Mouse (Mus musculus): ENCODE measurements around the gene Cpsf4.
"Not testable (repeated sequence)": the region's sequence is repeated elsewhere in the genome, so short reads cannot be mapped to it uniquely, and the experiment has no call there.

The Cpsf4 gene

GRCm38 (mm10) chr5:145166536-145167305 lies at the start of gene Cpsf4, which contains the start of gene Ptcd1:
TSS of gene Cpsf4 (plus strand) at chr5:145167213.
TSS of gene Ptcd1 (minus strand) at chr5:145167108.
- DNase-seq (ENCODE audit: low spot score in 2 of 2) = peak; percentile 98 to 100

GRCm38 (mm10) chr5:145118005-145118404 lies 49.0 kb upstream of the Cpsf4 start:
- no peak for DNase-seq (ENCODE audit: low spot score in 2 of 2)

GRCm38 (mm10) chr5:145118461-145118860 lies 48.6 kb upstream of the Cpsf4 start:
- DNase-seq (ENCODE audit: low spot score in 2 of 2) = no peak

GRCm38 (mm10) chr5:145119385-145119784 lies 47.6 kb upstream of the Cpsf4 start:
- no peak for DNase-seq (ENCODE audit: low spot score in 2 of 2)

- no peak for DNase-seq (ENCODE audit: low spot score in 2 of 2)
These were observed 46.1 kb upstream of the Cpsf4 start for GRCm38 (mm10) chr5:145120921-145121320.

GRCm38 (mm10) chr5:145123396-145123795 lies 43.6 kb upstream of the Cpsf4 start:
- no peak for DNase-seq (ENCODE audit: low spot score in 2 of 2)

- DNase-seq (ENCODE audit: low spot score in 2 of 2) = no peak
These were observed 40.4 kb upstream of the Cpsf4 start for GRCm38 (mm10) chr5:145126580-145126979.

- no peak for DNase-seq (ENCODE audit: low spot score in 2 of 2)
These were observed 37.9 kb upstream of the Cpsf4 start for GRCm38 (mm10) chr5:145129124-145129523.

GRCm38 (mm10) chr5:145129773-145130172 lies 37.2 kb upstream of the Cpsf4 start:
- DNase-seq (ENCODE audit: low spot score in 2 of 2) = not testable (repeated sequence)

- peak in 1 of 2 experiments; percentile 36 for DNase-seq (ENCODE audit: low spot score in 2 of 2)
These were observed 36.8 kb upstream of the Cpsf4 start for GRCm38 (mm10) chr5:145130191-145130590.

- no peak for DNase-seq (ENCODE audit: low spot score in 2 of 2)
These were observed 36.0 kb upstream of the Cpsf4 start for GRCm38 (mm10) chr5:145130995-145131394.

GRCm38 (mm10) chr5:145133275-145133674 lies 33.7 kb upstream of the Cpsf4 start:
- DNase-seq (ENCODE audit: low spot score in 2 of 2) = not testable (repeated sequence)

- DNase-seq (ENCODE audit: low spot score in 2 of 2) = no peak
These were observed 28.2 kb upstream of the Cpsf4 start for GRCm38 (mm10) chr5:145138836-145139235.

GRCm38 (mm10) chr5:145139571-145140519 lies 27.2 kb upstream of the Cpsf4 start, which contains the start of the genes Pdap1 and Bud31:
TSS of gene Pdap1 (minus strand) at chr5:145140238.
TSS of gene Bud31 (plus strand) at chr5:145140362.
- peak; percentile 95 to 97 for DNase-seq (ENCODE audit: low spot score in 2 of 2)

GRCm38 (mm10) chr5:145140611-145141010 lies 26.4 kb upstream of the Cpsf4 start:
- no peak for DNase-seq (ENCODE audit: low spot score in 2 of 2)

GRCm38 (mm10) chr5:145147748-145148147 lies 19.3 kb upstream of the Cpsf4 start:
- DNase-seq (ENCODE audit: low spot score in 2 of 2) = no peak

- DNase-seq (ENCODE audit: low spot score in 2 of 2) = no peak
These were observed 17.7 kb upstream of the Cpsf4 start for GRCm38 (mm10) chr5:145149294-145149693.

GRCm38 (mm10) chr5:145152690-145153089 lies 14.3 kb upstream of the Cpsf4 start:
- no peak for DNase-seq (ENCODE audit: low spot score in 2 of 2)

- DNase-seq (ENCODE audit: low spot score in 2 of 2) = no peak
These were observed 5.7 kb upstream of the Cpsf4 start for GRCm38 (mm10) chr5:145161361-145161760.

GRCm38 (mm10) chr5:145164710-145165109 lies 2.3 kb upstream of the Cpsf4 start:
- DNase-seq (ENCODE audit: low spot score in 2 of 2) = no peak

GRCm38 (mm10) chr5:145165184-145165583 lies 1.8 kb upstream of the Cpsf4 start:
- no peak for DNase-seq (ENCODE audit: low spot score in 2 of 2)

GRCm38 (mm10) chr5:145167306-145167661 lies 271 bp downstream of the Cpsf4 start:
- DNase-seq (ENCODE audit: low spot score in 2 of 2) = no peak
